Mouse (Mus musculus) adrenal gland, postnatal 36 days (tissue): Measurements from ENCODE around the gene Prr5l. TPM values are rescaled to one million over a fixed set of nuclear protein-coding genes. Genes with fewer than 3 reads are reported as not detected.
A peak's percentile ranks its signal among the peaks of the same experiment; 100 is the strongest.

Experiments
- DNase-seq, 2 experiments: peaks; one replicate each; pipeline ENCODE4 v3.0.0; 2021; ENCODE audit warnings: mixed read lengths in 1 of 2
- total RNA-seq, 2 experiments: library from RNA; stranded (reverse); gene quantifications; 2 replicates each; pipeline ENCODE4 v1.2.3; 2021

The Prr5l gene
- total RNA-seq, 2 experiments from 2014 or later = 4.5 to 5.2 TPM

GRCm38 (mm10) chr2:101881471-101882162 is 1.2 kb downstream of the Prr5l start:
- no peak for DNase-seq

- peak in 1 of 2 experiments; percentile 65 for DNase-seq
Observed at GRCm38 (mm10) chr2:101871179-101871578, 11.6 kb downstream of the Prr5l start.

DNA sequence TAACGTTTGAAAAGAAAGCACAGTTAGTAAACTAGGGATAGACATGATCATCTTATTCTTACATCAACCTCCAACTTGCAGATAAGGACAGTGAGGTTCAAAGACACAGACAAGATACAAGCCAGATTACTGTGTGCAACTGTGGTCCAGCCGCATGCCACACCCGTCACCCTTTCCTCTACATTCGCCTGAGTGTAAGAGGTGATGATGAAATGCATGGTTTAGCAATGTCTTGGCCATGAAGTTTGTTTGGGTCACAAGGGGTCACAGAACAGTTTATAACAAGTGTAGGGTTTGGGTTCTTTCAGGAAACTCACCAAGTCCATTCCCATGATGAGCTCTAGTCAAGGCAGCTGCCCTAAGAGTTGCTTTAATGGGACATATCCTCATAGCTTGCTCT is 14.1 kb downstream of the Prr5l start:
- peak in 1 of 2 experiments; percentile 22 for DNase-seq

- peak; percentile 81 to 84 for DNase-seq
Observed at GRCm38 (mm10) chr2:101862219-101863123, 20.4 kb downstream of the Prr5l start.

- DNase-seq = no peak
Observed at GRCm38 (mm10) chr2:101860920-101861485, 21.8 kb downstream of the Prr5l start.

- DNase-seq = no peak
Observed at GRCm38 (mm10) chr2:101856174-101856573, 26.7 kb downstream of the Prr5l start.

- DNase-seq = peak in 1 of 2 experiments; percentile 21
Observed at GRCm38 (mm10) chr2:101854792-101855191, 28.0 kb downstream of the Prr5l start.

DNA sequence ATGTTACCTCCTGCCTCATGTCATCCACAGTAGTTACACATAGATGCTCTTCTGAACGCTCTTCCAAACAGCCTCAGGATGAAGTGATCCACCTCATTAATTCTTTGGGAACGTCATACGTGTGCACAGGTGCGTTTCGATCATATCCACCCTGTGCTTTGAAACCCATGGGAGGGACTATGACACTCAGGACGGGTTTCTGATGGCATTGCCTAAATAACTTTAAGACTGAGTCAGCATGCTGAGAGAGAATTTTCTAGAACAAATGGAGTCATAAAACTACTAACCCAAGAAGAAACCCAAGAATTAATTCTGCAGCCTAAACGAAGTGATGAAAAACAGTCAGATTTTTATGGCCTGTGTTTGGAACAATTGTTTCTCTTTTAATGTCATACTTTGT is 40.1 kb downstream of the Prr5l start:
- no peak for DNase-seq

DNA sequence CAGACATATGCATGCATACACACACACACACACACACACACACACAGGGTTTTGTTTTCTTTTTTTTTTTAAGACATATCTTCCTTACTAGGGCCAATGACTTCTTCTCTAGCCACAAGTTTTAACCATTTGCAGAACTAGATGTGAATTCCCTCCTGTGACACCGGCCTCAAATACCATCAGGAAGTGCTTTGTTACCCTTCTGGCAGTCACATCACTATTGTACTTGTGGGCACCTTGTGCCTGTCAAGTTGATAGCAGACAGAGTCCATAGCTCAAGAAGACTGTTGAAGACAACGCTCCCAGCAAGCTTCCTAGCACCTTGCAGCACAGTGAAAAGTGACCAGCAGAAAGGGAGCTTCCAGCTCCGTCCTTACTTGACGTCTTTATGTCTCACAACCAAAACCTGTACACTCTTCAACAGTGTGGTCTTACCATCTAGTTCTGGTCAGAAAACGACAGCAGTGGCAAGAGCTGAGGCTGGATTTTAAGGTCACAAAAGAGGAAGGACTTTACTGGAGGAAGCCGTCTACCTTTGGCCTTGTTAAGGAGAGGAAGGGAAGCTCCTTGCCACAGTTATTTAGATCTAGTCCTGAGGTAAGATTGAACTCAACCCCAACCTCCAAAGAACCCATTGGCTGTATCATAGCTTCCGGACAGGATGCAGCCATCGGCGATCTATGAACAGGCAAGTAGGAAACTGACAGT is 47.9 kb downstream of the Prr5l start:
- no peak for DNase-seq

- DNase-seq = no peak
Observed at GRCm38 (mm10) chr2:101832361-101832760, 50.5 kb downstream of the Prr5l start.

- no peak for DNase-seq
Observed at GRCm38 (mm10) chr2:101831851-101832250, 51.0 kb downstream of the Prr5l start.

- DNase-seq = no peak
Observed at GRCm38 (mm10) chr2:101830186-101830915, 52.5 kb downstream of the Prr5l start.

DNA sequence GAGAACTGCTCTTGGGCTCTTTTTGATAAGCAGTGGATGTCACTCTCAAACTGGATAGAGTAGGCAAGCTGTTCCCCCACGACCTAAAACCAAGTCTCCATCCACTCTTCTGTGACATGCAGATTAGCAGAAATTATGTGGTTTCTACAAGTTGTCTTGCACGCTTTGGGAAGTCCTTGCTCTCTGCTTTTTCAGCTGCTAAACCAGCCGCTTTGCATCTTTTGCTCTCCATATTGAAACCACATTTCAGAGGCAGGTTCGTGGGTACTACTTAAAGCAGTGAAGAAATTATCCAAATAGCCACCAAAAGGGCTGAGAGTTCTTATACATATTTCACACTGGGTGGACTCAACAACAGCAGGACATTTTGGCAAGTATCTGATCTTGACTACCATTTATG is 53.8 kb downstream of the Prr5l start:
- DNase-seq = no peak

DNA sequence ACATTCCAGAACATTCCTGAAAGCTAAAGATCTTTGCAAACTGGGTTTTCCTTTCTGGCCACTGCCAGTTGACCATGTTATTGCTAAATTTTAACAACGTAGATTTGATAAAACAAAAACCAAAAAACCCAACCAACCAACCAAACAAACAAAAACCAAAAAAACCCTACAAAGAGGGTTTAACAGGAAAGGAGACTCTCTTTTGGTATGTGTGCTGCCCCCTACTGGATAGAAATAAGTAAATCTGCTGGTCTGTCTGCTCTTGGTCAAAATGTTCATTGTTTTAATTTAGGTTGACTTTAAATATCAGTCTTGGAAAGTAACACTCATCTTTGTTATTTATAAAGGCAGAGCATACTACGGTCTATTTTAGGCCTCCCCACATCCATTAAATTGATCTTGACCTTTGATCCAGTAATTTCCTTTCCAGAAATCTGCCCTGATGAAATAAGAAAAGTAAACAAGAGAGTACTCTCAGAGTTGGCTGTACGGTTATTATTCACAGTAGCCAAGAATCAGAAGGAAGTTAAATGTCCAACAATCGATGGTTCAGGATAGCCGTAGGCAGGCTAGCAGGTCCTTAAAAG is 54.7 kb downstream of the Prr5l start:
- peak in 1 of 2 experiments; percentile 17 for DNase-seq

DNA sequence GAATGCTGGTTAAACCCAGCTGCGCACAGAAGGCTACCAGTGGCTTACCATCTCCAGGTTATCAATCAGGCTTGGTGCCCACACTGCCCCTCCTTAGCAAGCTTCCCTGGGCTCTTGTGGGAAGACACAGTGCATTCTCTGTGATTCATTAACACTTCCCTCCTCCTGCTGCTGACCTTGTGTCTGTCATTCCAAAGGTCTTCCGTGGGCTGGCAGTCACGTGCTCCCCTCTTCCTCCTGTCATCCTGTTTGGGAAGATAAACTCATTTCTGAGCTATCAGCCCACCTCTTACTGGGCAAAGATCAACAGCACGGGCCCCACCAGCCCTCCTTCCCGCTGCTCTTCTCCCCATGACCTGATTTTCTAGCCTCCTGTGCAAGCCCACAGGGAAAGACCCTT is 55.2 kb downstream of the Prr5l start:
- DNase-seq = peak; percentile 13 to 44

- no peak for DNase-seq
Observed at GRCm38 (mm10) chr2:101826950-101827600, 55.8 kb downstream of the Prr5l start.

DNA sequence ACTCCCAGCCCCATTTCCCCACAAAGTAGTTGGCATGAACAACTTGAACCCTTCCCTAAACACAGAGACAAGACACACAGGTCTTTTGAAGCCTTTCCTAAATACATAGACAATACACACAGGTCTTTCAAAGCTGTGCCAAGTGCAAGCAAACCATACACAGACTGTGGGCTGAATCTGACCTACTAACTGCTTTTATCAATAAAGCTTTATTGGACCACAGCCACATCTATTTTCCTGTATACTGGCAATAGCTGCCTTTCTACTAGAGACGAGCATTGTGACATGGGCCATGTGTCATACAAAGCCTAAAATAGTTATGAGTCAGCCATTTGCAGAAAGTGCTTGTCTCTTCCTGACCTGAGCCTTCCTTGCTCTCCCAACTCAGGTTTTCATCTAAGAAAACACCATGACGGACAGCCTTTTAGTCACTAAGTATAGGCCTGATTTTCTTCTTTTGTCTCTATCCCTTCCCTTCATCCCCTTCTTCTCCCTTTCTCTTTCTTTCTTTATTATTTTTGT is 56.6 kb downstream of the Prr5l start:
- no peak for DNase-seq

GRCm38 (mm10) chr2:101825226-101826120 is 57.4 kb downstream of the Prr5l start:
- no peak for DNase-seq

GRCm38 (mm10) chr2:101823821-101824220 is 59.0 kb downstream of the Prr5l start:
- DNase-seq = no peak
